In the genomic region with DNA sequence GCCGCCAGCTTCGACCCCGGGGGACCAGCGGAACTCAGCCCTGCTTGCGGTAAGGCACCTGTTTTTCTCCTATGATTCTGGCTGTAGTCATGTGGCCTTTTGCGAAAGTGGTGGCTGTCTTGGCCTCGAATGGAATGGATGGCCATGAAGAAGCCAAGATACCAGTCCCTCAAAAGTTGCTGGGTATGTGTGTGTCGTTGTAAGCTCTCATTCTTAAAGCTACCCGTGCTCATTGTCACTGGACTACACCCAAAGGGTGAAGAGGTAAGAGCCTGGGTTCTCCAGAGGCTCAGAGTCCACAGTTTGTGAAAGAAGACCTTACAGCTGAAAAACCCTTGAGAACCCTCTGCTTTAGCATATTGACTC, we compare ENCODE assay signal across 8 mouse cellular contexts. TPM values are rescaled to one million over a fixed set of nuclear protein-coding genes. Genes with fewer than 3 reads are reported as not detected.
DNase-seq lines count a peak whose midpoint lies in the region; ATAC-seq and TF ChIP-seq lines count a peak whose summit lies in the region.

No protein-coding gene starts in this region.

- H3K36me3 ChIP-seq in liver, adult 2 months (ENCODE audit: control insufficient read depth, insufficient read depth, low read length): no peaks in the 10 kb centered on the region
- no peaks in the 10 kb centered on the region for H3K36me3 ChIP-seq in embryonic facial prominence, embryonic 13.5 days
- no peaks in the 10 kb centered on the region for H3K36me3 ChIP-seq in intestine, embryonic 16.5 days (ENCODE audit: control insufficient read depth, insufficient read depth, low read length)
- H3K36me3 ChIP-seq in neural tube, embryonic 12.5 days: no peaks in the 10 kb centered on the region

- WGBS in liver, adult 2 months: 30% methylated on average over 9 of the region's 9 CpGs
- 24% methylated on average over 9 of the region's 9 CpGs for WGBS in embryonic facial prominence, embryonic 13.5 days
- WGBS in intestine, embryonic 16.5 days: 33% methylated on average over 9 of the region's 9 CpGs
- 28% methylated on average over 9 of the region's 9 CpGs for WGBS in neural tube, embryonic 12.5 days

- H3K4me2 ChIP-seq in embryonic facial prominence, embryonic 13.5 days: peak overlapping the region; percentile 96
- H3K4me2 ChIP-seq in intestine, embryonic 16.5 days (ENCODE audit: low read depth, low read length): peak overlapping the region; percentile 94
- H3K4me2 ChIP-seq in neural tube, embryonic 12.5 days (replicated peaks): peak overlapping the region; percentile 96

- H3K27ac ChIP-seq in liver, adult 2 months (replicated peaks; ENCODE audit: insufficient read depth, low read depth, low read length): peak overlapping the region; percentile 2; the same call in 1 of the 2 replicates
- H3K27ac ChIP-seq in embryonic facial prominence, embryonic 13.5 days: peak overlapping the region; percentile 80; the same call in 1 of the 2 replicates
- H3K27ac ChIP-seq in intestine, embryonic 16.5 days (ENCODE audit: low read length): no peak overlapping the region
- peak overlapping the region; percentile 42; the same call in 1 of the 2 replicates for H3K27ac ChIP-seq in neural tube, embryonic 12.5 days

- no peak for ATAC-seq in embryonic facial prominence, embryonic 13.5 days (ENCODE audit: insufficient number of reproducible peaks, insufficient read depth, low FRiP score, low TSS enrichment, low read depth)
- ATAC-seq in intestine, embryonic 16.5 days: no peak
- no peak for ATAC-seq in neural tube, embryonic 12.5 days (ENCODE audit: low FRiP score, low read depth)

- TF ChIP-seq CTCF in liver, adult 2 months (IDR thresholded peaks at IDR 0.05; ENCODE audit: low read depth, low read length): no peak

- DNase-seq in liver, adult 2 months (ENCODE audit: extremely low read depth, low read depth, low spot score): no peak
- DNase-seq in liver: no peak
- DNase-seq in layer of hippocampus, postnatal 25 days (ENCODE audit: extremely low spot score in 1 of 2, low spot score in 1 of 2): no peak
- no peak for DNase-seq in testis, postnatal 14 days (ENCODE audit: low spot score)
- DNase-seq in ovary, postnatal 10 days (ENCODE audit: low spot score): no peak

- no peaks in the 10 kb centered on the region for H3K27me3 ChIP-seq in liver, adult 2 months (ENCODE audit: control insufficient read depth, insufficient read depth, low read length)
- no peaks in the 10 kb centered on the region for H3K27me3 ChIP-seq in embryonic facial prominence, embryonic 13.5 days
- H3K27me3 ChIP-seq in intestine, embryonic 16.5 days (replicated peaks; ENCODE audit: control insufficient read depth, insufficient read depth, low read length): no peaks in the 10 kb centered on the region
- H3K27me3 ChIP-seq in neural tube, embryonic 12.5 days (replicated peaks): no peaks in the 10 kb centered on the region

- H3K79me2 ChIP-seq in liver, adult 2 months (ENCODE audit: control insufficient read depth, insufficient read depth, low read length): no peaks in the 10 kb centered on the region

- peak overlapping the region; percentile 28 for H3K9ac ChIP-seq in liver, adult 2 months (ENCODE audit: low read depth, low read length)
- H3K9ac ChIP-seq in embryonic facial prominence, embryonic 13.5 days: peak overlapping the region; percentile 77
- H3K9ac ChIP-seq in intestine, embryonic 16.5 days (ENCODE audit: low read depth, low read length): peak overlapping the region; percentile 72
- H3K9ac ChIP-seq in neural tube, embryonic 12.5 days: peak overlapping the region; percentile 70

- H3K4me1 ChIP-seq in liver, adult 2 months (ENCODE audit: control insufficient read depth, insufficient read depth, low read length): peaks cover 7% of the 10 kb centered on the region
- H3K4me1 ChIP-seq in embryonic facial prominence, embryonic 13.5 days: peaks cover 52% of the 10 kb centered on the region
- H3K4me1 ChIP-seq in intestine, embryonic 16.5 days (ENCODE audit: control insufficient read depth, insufficient read depth, low read length): peaks cover 26% of the 10 kb centered on the region
- peaks cover 60% of the 10 kb centered on the region for H3K4me1 ChIP-seq in neural tube, embryonic 12.5 days

- TF ChIP-seq POLR2A in liver, adult 2 months (IDR thresholded peaks at IDR 0.05; ENCODE audit: extremely low read depth, insufficient read depth, low read length): no peak

- H3K4me3 ChIP-seq in liver, adult 2 months (ENCODE audit: insufficient read depth, low read depth, low read length): peak overlapping the region; percentile 90
- peak overlapping the region; percentile 58 for H3K4me3 ChIP-seq in embryonic facial prominence, embryonic 13.5 days
- peak overlapping the region; percentile 59 for H3K4me3 ChIP-seq in intestine, embryonic 16.5 days (ENCODE audit: low read length)
- peak overlapping the region; percentile 64 for H3K4me3 ChIP-seq in neural tube, embryonic 12.5 days

- no peaks in the 10 kb centered on the region for H3K9me3 ChIP-seq in embryonic facial prominence, embryonic 13.5 days
- no peaks in the 10 kb centered on the region for H3K9me3 ChIP-seq in intestine, embryonic 16.5 days (ENCODE audit: control insufficient read depth, low read length)
- H3K9me3 ChIP-seq in neural tube, embryonic 12.5 days: no peaks in the 10 kb centered on the region

RNA-seq across cellular contexts. Expression of a gene that starts 0.7 kb away (rescaled TPM):
- 1.2 and 1.7 TPM in 2 replicates for total RNA-seq in liver, adult 2 months (2014; rRNA removed)
- 0.50 and 0.77 TPM in 2 replicates for polyA plus RNA-seq in liver, adult 2 months (2012; rRNA removed)
- 13.0 and 15.6 TPM in 2 replicates for polyA plus RNA-seq in embryonic facial prominence, embryonic 13.5 days (2015; fragmentation: Nextera tagmentation; extraction: Ambion mirVana)
- polyA plus RNA-seq in intestine, embryonic 16.5 days (2015; fragmentation: Nextera tagmentation; extraction: Ambion mirVana): 5.0 TPM in 2 replicates
- 13.9 and 14.3 TPM in 2 replicates for polyA plus RNA-seq in neural tube, embryonic 12.5 days (2016; fragmentation: Nextera tagmentation; extraction: Ambion mirVana)
- total RNA-seq in layer of hippocampus, postnatal 25 days (2021): 10 to 100 TPM; 20.5 to 22.8 TPM

RNA-seq across cellular contexts. Expression of a gene that starts 51.7 kb away (rescaled TPM):
- 6.9 and 7.9 TPM in 2 replicates for total RNA-seq in liver, adult 2 months (2014; rRNA removed)
- polyA plus RNA-seq in liver, adult 2 months (2012; rRNA removed): 1.0 and 1.6 TPM in 2 replicates
- 7.1 and 8.4 TPM in 2 replicates for polyA plus RNA-seq in embryonic facial prominence, embryonic 13.5 days (2015; fragmentation: Nextera tagmentation; extraction: Ambion mirVana)
- polyA plus RNA-seq in intestine, embryonic 16.5 days (2015; fragmentation: Nextera tagmentation; extraction: Ambion mirVana): 7.1 and 7.5 TPM in 2 replicates
- polyA plus RNA-seq in neural tube, embryonic 12.5 days (2016; fragmentation: Nextera tagmentation; extraction: Ambion mirVana): 13.4 and 14.4 TPM in 2 replicates
- total RNA-seq in layer of hippocampus, postnatal 25 days (2021): 10 to 100 TPM; 11.0 to 12.2 TPM

RNA-seq across cellular contexts. Expression of a gene that starts 52.9 kb away (rescaled TPM):
- 1.7 and 2.7 TPM in 2 replicates for total RNA-seq in liver, adult 2 months (2014; rRNA removed)
- 0.12 TPM in 2 replicates for polyA plus RNA-seq in liver, adult 2 months (2012; rRNA removed)
- polyA plus RNA-seq in embryonic facial prominence, embryonic 13.5 days (2015; fragmentation: Nextera tagmentation; extraction: Ambion mirVana): 11.1 and 11.7 TPM in 2 replicates
- polyA plus RNA-seq in intestine, embryonic 16.5 days (2015; fragmentation: Nextera tagmentation; extraction: Ambion mirVana): 6.2 and 6.8 TPM in 2 replicates
- polyA plus RNA-seq in neural tube, embryonic 12.5 days (2016; fragmentation: Nextera tagmentation; extraction: Ambion mirVana): 12.7 and 14.6 TPM in 2 replicates
- total RNA-seq in layer of hippocampus, postnatal 25 days (2021): 1 to 10 TPM; 8.5 to 9.3 TPM
